Mouse (Mus musculus): ENCODE results near the gene Srrm4.

DNA sequence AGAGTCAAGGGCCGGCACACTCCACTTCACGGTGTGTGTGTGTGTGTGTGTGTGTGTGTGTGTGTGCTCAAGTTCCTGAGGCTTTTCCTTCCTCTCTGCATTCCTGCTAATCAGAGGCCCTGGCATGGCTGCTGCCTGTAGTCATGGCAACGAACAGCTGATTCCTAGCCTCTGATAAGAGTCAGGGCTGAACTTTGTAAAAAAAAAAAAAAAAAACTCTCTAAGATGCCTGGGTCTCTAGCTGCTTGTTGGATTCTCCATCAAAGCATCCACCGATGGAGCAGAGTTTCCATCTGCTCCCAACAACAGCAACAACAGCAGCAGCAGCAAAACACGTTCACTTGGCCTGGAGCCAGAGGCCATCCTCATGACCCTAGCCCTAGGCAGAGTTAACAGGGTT is 106.5 kb downstream of the Srrm4 start:
- TF ChIP-seq GATA1 (IDR thresholded peaks at IDR 0.05; ENCODE audit: low read length), result no peak
- no peak for TF ChIP-seq TAL1 (IDR thresholded peaks at IDR 0.05; ENCODE audit: low read length)
